Mouse (Mus musculus) lung, embryonic 15.5 days (tissue): Measurements from ENCODE around the gene Tprkb. TPM values are rescaled to one million over a fixed set of nuclear protein-coding genes. Genes with fewer than 3 reads are reported as not detected.
"Not testable (repeated sequence)": the region's sequence is repeated elsewhere in the genome, so short reads cannot be mapped to it uniquely, and the experiment has no call there.

Source experiments
- ATAC-seq: fragments of 200-750 bp; cut with Nextera tagmentation; 2 replicates; pipeline ENCODE4 v1.8.0; 2017; ENCODE audit warnings: moderate number of reproducible peaks, borderline replicate concordance; ENCODE audit not compliant: low FRiP score, low TSS enrichment; ENCODE audit errors: extremely low read depth
- H3K27ac ChIP-seq: fragments of 300-500 bp; sonication (generic); 2 replicates; pipeline ENCODE4 v1.5.1; 2015; ENCODE audit warnings: moderate library complexity, mild to moderate bottlenecking, inconsistent platforms
- H3K27me3 ChIP-seq: fragments of 300-500 bp; sonication (generic); 2 replicates; pipeline ENCODE4 v1.6.1; 2015; ENCODE audit warnings: inconsistent platforms
- H3K36me3 ChIP-seq: fragments of 300-500 bp; sonication (generic); 2 replicates; pipeline ENCODE4 v1.6.1; 2015; ENCODE audit warnings: inconsistent platforms
- H3K4me1 ChIP-seq: fragments of 300-500 bp; sonication (generic); 2 replicates; pipeline ENCODE4 v1.6.1; 2015; ENCODE audit warnings: inconsistent platforms
- H3K4me2 ChIP-seq: fragments of 300-500 bp; sonication (generic); 2 replicates; pipeline ENCODE4 v1.6.1; 2015; ENCODE audit warnings: inconsistent platforms, mild to moderate bottlenecking, moderate library complexity
- H3K4me3 ChIP-seq: fragments of 300-500 bp; sonication (generic); 2 replicates; pipeline ENCODE4 v1.5.1; 2015; ENCODE audit warnings: mild to moderate bottlenecking, inconsistent platforms
- H3K9ac ChIP-seq: fragments of 300-500 bp; sonication (generic); 2 replicates; pipeline ENCODE4 v1.6.1; 2015; ENCODE audit warnings: inconsistent platforms
- H3K9me3 ChIP-seq: fragments of 300-500 bp; sonication (generic); 2 replicates; pipeline ENCODE4 v1.6.1; 2016; ENCODE audit warnings: inconsistent platforms
- WGBS: fragments of 180-500 bp; shearing (Covaris S2); methylation state at CpG from one replicate; pipeline ENCODE4 v1.1.7; 2015; 5-methylcytosine and 5-hydroxymethylcytosine counted together
- polyA plus RNA-seq: library from polyadenylated mRNA; unstranded; fragments of >200 nt; fragmentation: Nextera tagmentation; extraction: Ambion mirVana; gene quantifications from 2 replicates; pipeline ENCODE4 v1.2.1, GENCODE M21; 2015

Gene Tprkb
- polyA plus RNA-seq, result 26.5 and 29.9 TPM in 2 replicates

DNA sequence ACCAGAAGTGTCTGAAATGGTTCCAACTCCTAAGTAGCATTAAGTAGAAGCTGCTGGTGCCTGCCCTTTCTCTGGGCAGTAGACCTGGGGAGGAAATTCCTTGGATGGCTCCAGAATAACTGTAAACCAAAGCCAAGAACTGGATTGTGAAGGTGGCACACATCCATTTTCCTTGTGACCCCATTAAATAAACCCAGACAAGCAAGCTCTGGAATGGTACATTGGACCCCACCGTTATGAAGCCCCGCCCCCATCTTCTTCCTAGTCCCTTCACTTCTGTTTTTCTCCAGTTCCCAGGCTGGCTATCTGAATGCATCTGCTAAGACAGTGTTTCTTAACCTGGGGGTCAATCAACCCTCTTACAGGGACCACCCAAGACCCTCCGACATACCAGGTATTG is at the start of gene Tprkb:
Gene Tprkb, plus strand, starts transcription at position 279 of the 400 bp plus-strand sequence.
- WGBS, result 78% methylated on average over 3 of the region's 3 CpGs
- no peaks in the 10 kb centered on the region for H3K27me3 ChIP-seq
- H3K4me3 ChIP-seq, result no peak within 1 kb of the TSS
- no peak within 1 kb of the TSS for H3K27ac ChIP-seq
- no peak for ATAC-seq
- no peak within 1 kb of the TSS for H3K4me2 ChIP-seq
- H3K9me3 ChIP-seq, result no peaks in the 10 kb centered on the region
- H3K9ac ChIP-seq, result no peak within 1 kb of the TSS
- H3K4me1 ChIP-seq, result peaks cover 11% of the 10 kb centered on the region
- no peaks in the 10 kb centered on the region for H3K36me3 ChIP-seq

DNA sequence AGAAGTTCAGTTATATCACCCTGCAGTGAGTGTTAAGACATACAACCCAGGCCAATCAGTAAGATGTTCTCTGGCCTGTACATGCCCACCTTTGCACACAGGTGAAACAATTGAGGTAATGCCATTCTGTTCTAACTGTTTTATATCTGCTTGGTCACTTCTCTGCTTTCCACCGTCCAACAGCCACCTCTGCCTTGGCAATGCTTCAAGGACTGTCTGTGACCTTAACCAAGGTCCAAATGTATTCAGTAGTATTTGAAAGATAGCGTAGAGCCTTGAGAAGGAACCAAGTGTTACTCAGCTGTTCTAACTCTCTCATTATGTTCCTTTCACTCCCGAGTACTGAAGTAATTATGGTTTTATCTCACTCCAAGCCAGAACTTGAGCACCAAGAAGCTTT is 49.1 kb upstream of the Tprkb start:
- Histone ChIP-seq H3K36me3 (no peaks in the 10 kb centered on the region), H3K4me3 (no peak overlapping the region), H3K27me3 (no peaks in the 10 kb centered on the region), H3K9me3 (no peaks in the 10 kb centered on the region), H3K27ac (no peak overlapping the region), H3K4me2 (no peak overlapping the region), H3K4me1 (no peaks in the 10 kb centered on the region), H3K9ac (no peak overlapping the region)
- ATAC-seq, result no peak
- WGBS, result 65% methylated on average over 3 of the region's 3 CpGs

DNA sequence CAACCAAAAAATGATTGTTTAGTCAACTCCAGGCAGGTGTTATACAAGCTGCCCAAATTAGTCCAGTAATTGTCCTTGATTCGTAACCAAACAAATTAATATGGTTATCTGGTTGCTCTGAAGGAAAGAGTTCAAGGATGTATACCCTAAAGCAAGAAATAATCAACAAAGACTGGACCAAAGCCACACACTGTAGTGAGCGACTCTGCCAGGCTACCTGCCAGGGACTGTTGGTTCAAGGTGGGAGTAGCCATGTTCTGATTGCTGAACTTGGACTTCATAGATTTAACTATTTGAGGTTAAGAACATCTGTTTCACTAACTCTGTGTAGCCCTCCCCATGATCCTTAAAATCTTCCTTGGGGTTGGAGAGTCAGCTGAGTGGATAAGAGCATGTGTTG is 48.5 kb upstream of the Tprkb start:
- Histone ChIP-seq H3K9me3 (no peaks in the 10 kb centered on the region), H3K4me1 (no peaks in the 10 kb centered on the region), H3K9ac (no peak overlapping the region), H3K4me2 (no peak overlapping the region), H3K36me3 (no peaks in the 10 kb centered on the region), H3K27me3 (no peaks in the 10 kb centered on the region), H3K4me3 (no peak overlapping the region), H3K27ac (no peak overlapping the region)
- no peak for ATAC-seq
- 75% methylated on average over 2 of the region's 2 CpGs for WGBS

DNA sequence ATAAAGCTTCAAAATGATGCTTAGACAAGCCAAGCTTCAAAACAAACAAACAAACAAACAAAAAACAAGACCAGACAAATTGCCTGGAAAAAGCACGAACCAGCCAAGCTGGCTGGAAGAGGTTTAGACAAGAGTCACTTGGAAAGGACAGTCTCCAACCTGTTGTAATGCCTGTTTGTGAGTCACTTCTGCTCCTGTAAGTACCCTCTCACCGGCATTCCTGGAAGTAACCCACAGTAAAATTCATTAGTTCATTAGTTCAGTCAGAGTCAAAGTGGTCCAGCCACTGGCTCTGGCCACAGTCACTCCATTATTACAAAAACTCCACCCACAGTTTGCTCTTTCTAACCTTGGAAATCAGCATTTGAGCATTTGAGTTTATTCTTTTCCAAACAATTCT is 47.8 kb upstream of the Tprkb start:
- H3K4me2 ChIP-seq, result no peak overlapping the region
- H3K4me1 ChIP-seq, result no peaks in the 10 kb centered on the region
- no peak overlapping the region for H3K4me3 ChIP-seq
- 76% methylated on average over 2 of the region's 2 CpGs for WGBS
- no peak for ATAC-seq
- H3K36me3 ChIP-seq, result no peaks in the 10 kb centered on the region
- H3K9me3 ChIP-seq, result no peaks in the 10 kb centered on the region
- no peak overlapping the region for H3K9ac ChIP-seq
- H3K27me3 ChIP-seq, result no peaks in the 10 kb centered on the region
- H3K27ac ChIP-seq, result no peak overlapping the region

DNA sequence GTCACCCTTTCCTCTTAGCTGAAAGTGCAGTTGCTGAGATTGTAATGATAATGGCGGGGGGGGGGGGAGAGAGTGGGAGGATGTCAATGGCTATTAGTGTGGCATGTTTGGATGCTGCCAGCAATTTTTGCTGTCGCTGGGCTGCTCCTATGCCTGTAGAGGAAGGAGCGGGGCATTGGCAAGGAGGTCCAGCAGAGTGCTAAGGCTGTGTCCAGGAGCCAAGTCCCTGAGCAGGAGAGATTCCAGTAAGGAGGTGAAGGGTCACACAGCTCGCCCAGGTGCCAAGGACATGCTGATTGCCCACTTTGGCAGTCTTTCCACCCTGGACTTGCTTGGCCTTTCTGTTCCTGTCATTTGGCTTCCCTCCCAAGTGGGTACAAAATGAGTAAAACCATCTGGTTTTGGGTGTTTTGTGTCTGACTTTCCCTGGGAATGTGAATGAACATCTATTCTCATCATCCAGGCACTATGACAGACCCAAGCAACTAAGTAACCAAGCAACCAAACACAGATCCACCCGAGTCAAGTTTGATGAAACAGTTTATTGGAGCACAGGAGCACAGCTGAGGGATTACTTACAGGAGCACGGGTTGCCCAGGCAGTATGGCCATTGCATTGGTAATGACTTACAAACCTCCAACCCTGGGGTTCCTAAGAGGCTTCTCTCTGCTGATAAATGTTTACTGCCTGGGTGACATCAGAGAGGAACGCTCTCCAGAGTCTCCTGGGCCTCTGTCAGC is 46.6 kb upstream of the Tprkb start:
- H3K4me1 ChIP-seq, H3K36me3 ChIP-seq, H3K27ac ChIP-seq, H3K9me3 ChIP-seq, ATAC-seq, H3K4me2 ChIP-seq, H3K4me3 ChIP-seq, H3K9ac ChIP-seq, H3K27me3 ChIP-seq: not testable (repeated sequence)
- 53% methylated on average over 5 of the region's 7 CpGs for WGBS

DNA sequence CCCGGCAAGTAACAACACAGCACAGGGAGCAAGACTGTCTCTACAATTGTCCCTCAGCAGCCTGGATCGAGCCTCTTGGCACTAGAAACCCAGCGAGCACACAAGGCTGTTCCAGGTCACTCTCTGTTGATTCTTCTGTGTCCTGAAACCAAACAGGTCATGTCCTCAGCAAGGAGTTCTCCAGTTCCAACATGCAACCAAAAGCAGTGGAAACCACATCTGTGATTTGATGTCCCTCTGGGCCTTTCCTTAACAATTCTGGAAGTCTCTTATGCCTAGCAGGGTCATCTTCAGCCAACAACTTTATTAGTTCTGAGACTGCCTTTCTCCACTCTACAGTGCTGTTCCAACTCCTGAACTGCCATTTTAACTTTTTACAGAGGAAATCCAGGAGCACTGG is 45.5 kb upstream of the Tprkb start:
- not testable (repeated sequence) for H3K27ac ChIP-seq, H3K9ac ChIP-seq, H3K9me3 ChIP-seq, H3K4me1 ChIP-seq, H3K36me3 ChIP-seq, ATAC-seq, H3K4me2 ChIP-seq, H3K4me3 ChIP-seq, H3K27me3 ChIP-seq
- 85% methylated on average over 3 of the region's 3 CpGs for WGBS

DNA sequence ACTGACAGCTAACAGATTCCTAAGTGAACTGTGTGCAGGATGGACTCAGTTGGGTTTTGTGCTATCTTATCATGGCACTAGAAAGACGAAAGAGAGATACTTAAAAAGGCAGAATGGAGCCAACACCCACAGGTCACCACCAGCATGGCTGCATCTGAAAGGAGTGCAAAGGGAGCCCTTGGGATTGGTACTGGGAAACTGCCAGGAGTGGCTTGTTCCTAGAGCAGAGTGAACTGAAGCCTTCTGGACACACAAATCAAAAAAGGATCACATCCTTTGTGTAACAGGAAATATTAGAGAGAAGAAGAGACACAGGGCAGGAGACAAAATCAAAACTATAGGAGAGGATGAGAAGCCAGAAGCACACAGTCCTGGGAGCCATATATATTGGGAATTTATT is 44.7 kb upstream of the Tprkb start:
- not testable (repeated sequence) for H3K4me1 ChIP-seq, H3K9me3 ChIP-seq, H3K27ac ChIP-seq, ATAC-seq, H3K4me3 ChIP-seq, H3K27me3 ChIP-seq, H3K36me3 ChIP-seq, H3K4me2 ChIP-seq, H3K9ac ChIP-seq
- 53% methylated on average over 1 of the region's 1 CpGs for WGBS

DNA sequence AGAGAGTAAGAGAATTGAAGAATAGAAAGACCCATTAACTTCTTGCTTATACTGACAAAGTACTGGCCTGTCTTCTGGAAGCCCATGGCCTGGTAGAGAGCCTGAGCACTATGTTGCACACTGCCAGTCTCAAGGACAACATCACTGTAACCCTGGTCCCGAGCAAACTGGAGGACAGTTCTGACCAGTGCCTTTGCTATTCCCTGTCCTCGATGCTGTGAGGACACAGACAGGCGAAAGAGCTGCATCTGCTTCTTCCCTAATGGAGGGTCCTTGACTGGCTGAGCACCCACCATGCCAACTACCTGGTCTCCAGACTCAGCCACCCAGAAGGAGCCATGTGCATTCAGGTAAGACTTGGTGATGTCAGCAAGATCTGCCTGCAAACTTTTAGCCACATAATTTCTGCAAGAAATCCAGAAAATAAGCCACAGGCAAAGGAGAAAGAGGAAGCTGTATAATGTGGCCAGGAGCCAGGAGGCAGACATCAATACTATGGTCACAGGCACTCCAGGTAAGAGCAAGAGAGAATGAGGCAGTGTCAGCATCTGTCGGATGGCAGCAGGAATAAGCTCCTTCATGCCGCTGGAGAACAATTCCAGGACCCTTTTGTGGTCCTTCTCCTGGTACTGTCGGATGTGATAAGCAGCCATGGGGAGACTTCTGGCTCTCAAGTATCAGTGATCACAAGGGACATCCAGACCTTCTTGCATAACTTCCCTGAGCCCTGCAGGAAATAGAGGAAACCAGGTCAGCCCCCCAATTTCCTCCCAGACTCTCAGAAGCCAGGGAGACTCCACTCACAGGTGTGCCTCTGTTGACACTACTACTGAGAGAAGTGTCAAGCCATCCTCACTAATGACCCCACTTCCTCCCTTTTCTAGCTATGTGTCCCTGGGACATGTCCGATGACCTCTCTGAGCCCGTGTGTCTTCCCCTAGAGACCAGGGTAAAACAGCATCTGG is 43.7 kb upstream of the Tprkb start:
- Histone ChIP-seq H3K27ac (no peak overlapping the region), H3K27me3 (no peaks in the 10 kb centered on the region), H3K4me1 (no peaks in the 10 kb centered on the region), H3K9me3 (no peaks in the 10 kb centered on the region), H3K4me3 (no peak overlapping the region), H3K9ac (no peak overlapping the region), H3K4me2 (no peak overlapping the region), H3K36me3 (no peaks in the 10 kb centered on the region)
- no peak for ATAC-seq
- 72% methylated on average over 8 of the region's 8 CpGs for WGBS

DNA sequence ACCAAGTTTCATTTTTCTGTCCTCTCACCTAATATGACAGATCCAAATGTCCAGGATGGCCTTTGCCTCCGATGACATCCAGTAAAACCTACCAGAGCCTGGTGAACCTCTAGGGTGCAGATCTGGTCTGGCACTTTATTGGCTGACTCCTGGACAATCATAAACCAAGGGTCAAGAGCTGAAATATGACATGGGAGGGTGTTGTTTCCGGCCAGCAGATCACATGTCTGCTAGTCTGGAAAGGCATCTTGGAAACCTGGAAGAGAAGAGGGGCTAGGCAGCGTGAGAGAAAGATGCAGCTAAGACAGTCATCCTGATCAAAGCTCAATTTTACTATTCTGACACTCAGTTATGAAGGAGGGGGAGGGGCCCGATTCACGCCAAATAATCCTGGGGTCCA is 42.7 kb upstream of the Tprkb start, which contains the start of gene Nat8f2:
Gene Nat8f2, minus strand, starts transcription at position 153 of the 400 bp plus-strand sequence.
- H3K27me3 ChIP-seq, H3K4me3 ChIP-seq, ATAC-seq, H3K4me2 ChIP-seq, H3K36me3 ChIP-seq, H3K9ac ChIP-seq, H3K27ac ChIP-seq, H3K4me1 ChIP-seq, H3K9me3 ChIP-seq: not testable (repeated sequence)
- 63% methylated on average over 5 of the region's 5 CpGs for WGBS

DNA sequence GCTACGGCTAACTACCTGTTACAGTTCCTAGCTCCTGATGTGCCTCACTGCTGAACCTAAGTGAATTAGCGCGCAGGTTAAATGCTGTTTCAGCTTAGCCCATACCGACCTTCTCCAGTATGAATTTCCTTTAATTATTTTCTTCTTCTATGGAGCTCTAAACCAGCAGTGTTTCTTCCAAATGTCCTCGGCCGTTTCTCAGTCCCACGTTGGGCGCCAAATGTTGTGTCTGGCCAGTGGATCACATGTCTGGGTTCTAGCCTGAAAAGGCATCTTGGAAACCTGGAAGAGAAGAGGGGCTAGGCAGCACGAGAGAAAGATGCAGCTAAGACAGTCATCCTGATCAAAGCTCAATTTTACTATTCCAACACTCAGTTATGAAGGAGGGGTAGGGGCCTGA is 28.4 kb upstream of the Tprkb start:
- H3K9me3 ChIP-seq, result peaks cover 10% of the 10 kb centered on the region
- H3K9ac ChIP-seq, H3K4me1 ChIP-seq, H3K27ac ChIP-seq, H3K27me3 ChIP-seq, H3K4me3 ChIP-seq, ATAC-seq, H3K4me2 ChIP-seq, H3K36me3 ChIP-seq: not testable (repeated sequence)
- WGBS, result 94% methylated on average over 9 of the region's 9 CpGs

DNA sequence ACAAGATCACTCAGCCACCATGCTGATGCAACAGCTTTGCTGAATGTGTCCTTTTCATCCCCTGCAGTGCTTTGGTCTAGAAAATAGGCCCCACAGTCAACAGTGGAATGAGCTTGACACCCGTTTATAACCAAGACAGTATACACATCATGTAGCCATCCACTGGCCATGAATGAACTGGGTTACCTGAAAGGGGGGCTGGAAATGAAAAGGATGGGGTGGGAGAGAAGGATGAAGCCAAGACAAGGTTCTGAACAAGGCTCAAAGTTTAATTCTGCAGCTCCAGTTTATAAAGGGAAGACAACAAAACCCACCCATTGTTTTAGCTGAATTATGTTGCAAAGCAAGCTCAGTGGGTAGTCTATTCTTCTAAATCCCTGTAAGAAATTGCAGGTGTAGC is 27.4 kb upstream of the Tprkb start:
- 88% methylated on average over 1 of the region's 1 CpGs for WGBS
- Histone ChIP-seq H3K36me3 (no peaks in the 10 kb centered on the region), H3K27ac (no peak overlapping the region), H3K9ac (no peak overlapping the region), H3K4me2 (no peak overlapping the region), H3K9me3 (peaks cover 10% of the 10 kb centered on the region), H3K4me1 (no peaks in the 10 kb centered on the region), H3K4me3 (no peak overlapping the region), H3K27me3 (no peaks in the 10 kb centered on the region)
- ATAC-seq, result no peak

DNA sequence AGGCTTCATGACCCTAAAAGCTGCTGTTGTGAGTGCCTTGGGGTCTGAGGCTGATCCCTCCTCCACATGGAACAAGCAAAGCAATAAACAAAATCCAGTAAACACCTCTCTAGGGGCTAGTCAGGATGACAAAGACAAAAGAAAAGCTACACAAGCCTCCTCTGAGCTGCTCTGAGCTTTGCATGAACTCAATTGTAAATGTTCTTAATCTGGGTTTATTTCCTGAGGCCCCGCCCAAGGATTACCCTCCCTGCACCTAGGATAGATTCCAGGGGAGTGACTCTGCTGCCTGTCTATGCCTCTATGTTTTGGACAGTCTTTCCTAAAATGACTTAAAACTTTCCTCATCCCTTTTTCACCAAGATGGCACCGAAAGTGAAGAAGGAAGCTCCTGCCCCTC is 22.7 kb upstream of the Tprkb start:
- ATAC-seq, result no peak
- no peak overlapping the region for H3K9ac ChIP-seq
- no peak overlapping the region for H3K27ac ChIP-seq
- H3K9me3 ChIP-seq, result 0 out of 2 replicates have a peak, but pooled peaks cover 4% of the 10 kb centered on the region
- no peaks in the 10 kb centered on the region for H3K4me1 ChIP-seq
- 80% methylated on average over 2 of the region's 2 CpGs for WGBS
- no peaks in the 10 kb centered on the region for H3K27me3 ChIP-seq
- no peak overlapping the region for H3K4me3 ChIP-seq
- no peak overlapping the region for H3K4me2 ChIP-seq
- no peaks in the 10 kb centered on the region for H3K36me3 ChIP-seq
